Mouse (Mus musculus) gastrocnemius, adult 2 months (tissue): ENCODE results near the gene Traf3ip2. TPM values are rescaled to one million over a fixed set of nuclear protein-coding genes. Genes with fewer than 3 reads are reported as not detected.

Source experiments
- DNase-seq: peaks from one replicate; pipeline ENCODE4 v3.0.0; 2022
- H3K27ac ChIP-seq: fragments of 200-600 bp; 2 replicates; pipeline ENCODE4 v1.8.1; 2022; ENCODE audit warnings: mild to moderate bottlenecking
- H3K4me3 ChIP-seq: fragments of 200-600 bp; 2 replicates; pipeline ENCODE4 v1.8.1; 2022; ENCODE audit warnings: mild to moderate bottlenecking, moderate library complexity
- CTCF ChIP-seq: fragments of 200-600 bp; IDR thresholded peaks from 2 replicates; pipeline ENCODE4 v1.8.1; 2022; ENCODE audit warnings: antibody characterized with exemption, mild to moderate bottlenecking, moderate library complexity
- intact Hi-C: fragments of 180-260 bp; cut with DNase I; formaldehyde crosslinking; loops from one replicate; pipeline ENCODE4 v1.15.1; 2025
- total RNA-seq, 2 experiments: library from RNA; stranded (reverse); gene quantifications; 2 replicates each; pipeline ENCODE4 v1.2.3; 2021

Traf3ip2 gene
- total RNA-seq, 2 experiments from 2014 or later, result 5.5 to 9.0 TPM

DNA sequence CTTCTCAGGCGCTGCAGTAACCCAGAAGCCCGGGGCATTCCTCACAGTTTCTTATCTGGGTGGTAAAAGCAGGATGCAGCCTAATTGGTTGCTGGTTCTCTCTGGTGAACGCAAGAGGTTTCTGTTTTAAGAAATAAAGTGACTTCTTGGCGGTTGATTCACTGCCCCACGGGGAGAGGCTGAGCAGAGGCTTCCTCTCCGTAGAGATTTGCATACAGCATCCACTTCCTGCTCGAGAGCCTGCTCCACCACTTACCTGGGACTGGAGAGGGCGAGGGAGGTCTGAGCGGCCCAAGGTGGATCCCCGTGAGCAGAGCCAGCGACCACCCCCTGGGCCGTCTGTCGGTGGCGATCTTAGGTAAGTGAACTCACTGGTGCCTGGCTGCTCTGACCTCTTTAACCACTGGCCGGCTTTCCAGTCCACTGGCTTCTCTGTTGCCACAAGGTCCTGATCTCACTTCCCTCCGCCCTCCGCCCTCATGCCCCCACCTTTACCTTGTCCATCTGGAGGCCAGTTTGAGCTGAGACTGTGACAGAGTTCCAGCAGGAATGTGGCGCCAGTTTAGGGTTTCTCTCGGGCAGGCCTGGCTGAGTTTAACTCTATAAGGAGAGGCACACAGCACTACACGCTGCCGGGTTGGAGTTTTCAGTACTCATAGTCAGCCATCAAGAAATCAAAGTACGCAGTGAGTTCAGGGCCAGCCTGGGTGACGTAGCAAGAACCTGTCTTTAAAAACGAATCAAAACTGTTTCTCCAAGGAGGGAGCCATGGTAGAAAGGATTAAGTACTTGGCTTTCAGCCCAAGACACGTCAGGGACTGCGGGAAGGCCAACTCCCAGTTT, 476 bp downstream of the Traf3ip2 start:
- H3K4me3 ChIP-seq, result peak overlapping the region; percentile 90
- TF ChIP-seq CTCF, result no peak
- DNase-seq, result peak; percentile 91
- peak overlapping the region; percentile 96 for H3K27ac ChIP-seq
- intact Hi-C loops, result loop anchor here (1.0 kb wide), 1 partner anchor 119 kb away; the partner anchor contains the start of gene Rev3l

DNA sequence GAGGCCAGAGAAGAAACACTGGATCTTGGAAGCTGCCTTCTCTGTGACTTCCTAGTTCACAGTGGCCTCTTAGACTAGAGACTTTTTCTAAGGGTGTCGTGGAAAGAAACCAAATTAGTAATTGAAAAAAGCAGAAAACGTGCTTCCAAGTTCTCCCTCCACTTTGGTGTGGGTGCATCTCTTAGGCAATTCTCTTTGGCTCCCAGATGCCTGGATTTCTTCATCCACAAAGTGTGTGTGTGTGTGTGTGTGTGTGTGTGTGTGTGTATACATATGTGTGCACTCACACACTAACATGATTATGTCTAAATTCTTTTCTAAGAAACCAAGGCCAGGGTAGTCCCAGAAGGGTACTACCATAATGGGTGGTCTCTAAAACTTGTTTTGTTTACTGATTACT, 1.2 kb downstream of the Traf3ip2 start:
- peak overlapping the region; percentile 96 for H3K27ac ChIP-seq
- H3K4me3 ChIP-seq, result peak overlapping the region; percentile 90
- intact Hi-C loops, result loop anchor here (1.0 to 2.0 kb wide), 2 partner anchors 45 to 118 kb away; partner anchors contain the start of gene Rev3l
- TF ChIP-seq CTCF, result no peak
- DNase-seq, result no peak

DNA sequence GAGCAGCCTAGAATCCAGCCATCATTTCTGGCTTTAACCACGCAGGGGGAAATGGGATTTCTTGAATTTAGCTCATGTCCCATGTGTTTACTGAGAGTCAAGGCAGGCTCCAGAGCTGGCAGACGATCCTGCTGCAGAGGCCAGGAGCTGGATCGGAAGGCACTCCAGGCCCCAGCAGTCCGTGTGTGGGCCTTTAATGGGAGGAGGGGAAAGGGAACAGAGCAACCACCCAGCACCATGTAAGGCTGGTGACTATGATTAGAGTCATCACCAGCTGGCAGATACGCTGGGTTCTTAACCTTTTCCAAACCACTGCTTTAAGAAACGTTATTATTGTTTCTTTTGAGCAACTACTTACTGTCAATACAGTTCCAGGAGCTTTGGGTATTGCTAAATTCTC, 1.9 kb downstream of the Traf3ip2 start:
- intact Hi-C loops, result loop anchor here (2.0 kb wide), 1 partner anchor 44 kb away; no protein-coding TSS in a partner anchor
- TF ChIP-seq CTCF, result no peak
- DNase-seq, result peak; percentile 93
- peak overlapping the region; percentile 90 for H3K4me3 ChIP-seq
- peak overlapping the region; percentile 96 for H3K27ac ChIP-seq

DNA sequence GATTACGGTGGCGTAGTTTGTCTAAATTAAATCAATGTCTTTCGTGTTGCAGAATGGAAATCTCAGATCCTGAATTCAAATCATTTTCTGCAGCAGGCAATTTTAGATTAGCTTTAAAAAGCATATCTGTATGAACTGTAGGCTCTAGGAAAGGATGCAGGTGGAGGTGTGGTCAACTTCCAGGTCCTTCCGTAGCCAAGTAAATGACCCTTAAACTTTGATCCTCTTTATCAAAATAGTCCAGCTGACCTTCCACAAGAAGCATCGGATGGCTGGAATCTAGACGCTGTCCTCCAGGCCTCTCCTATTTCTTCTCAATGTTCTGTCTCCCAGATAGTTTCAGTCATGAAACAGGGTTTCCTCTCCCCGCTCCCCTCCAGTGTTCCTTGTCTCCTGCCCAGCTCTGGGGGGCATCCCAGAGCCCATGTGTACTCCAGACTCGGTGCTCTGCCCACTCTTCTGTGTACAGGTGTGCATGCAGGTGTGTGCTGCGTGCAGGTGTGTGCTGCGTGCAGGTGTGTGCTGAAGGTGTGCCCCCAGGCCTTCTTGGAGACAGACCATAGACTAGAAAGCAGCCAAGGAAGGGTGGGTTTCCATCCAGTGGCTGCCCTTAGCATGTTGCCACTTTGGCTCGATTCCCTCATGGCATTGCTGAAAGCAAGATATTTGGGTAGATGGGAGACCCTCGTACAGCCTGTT, 2.9 kb downstream of the Traf3ip2 start:
- intact Hi-C loops, result loop anchor here (2.0 kb wide), 1 partner anchor 43 kb away; no protein-coding TSS in a partner anchor
- Histone ChIP-seq H3K4me3 (peak overlapping the region; percentile 90), H3K27ac (peak overlapping the region; percentile 96)
- no peak for TF ChIP-seq CTCF
- no peak for DNase-seq

DNA sequence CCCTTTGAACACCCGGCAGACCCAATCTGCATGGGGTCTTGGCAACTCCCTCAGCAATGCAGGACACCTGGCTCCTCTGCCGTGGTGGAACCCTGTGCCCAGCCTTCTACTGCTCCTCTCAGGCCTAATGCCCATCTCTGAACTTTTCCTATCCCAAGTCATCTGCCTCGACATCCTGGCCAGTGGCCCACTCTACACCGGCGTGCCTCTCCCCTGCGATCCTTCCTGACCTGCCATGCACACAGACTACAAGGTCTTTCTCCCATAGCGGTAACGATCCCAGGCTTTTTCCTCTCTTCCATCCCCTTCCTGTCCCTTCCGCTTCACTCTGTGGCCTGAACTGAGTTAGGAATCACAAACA, 3.5 kb downstream of the Traf3ip2 start:
- peak overlapping the region; percentile 96 for H3K27ac ChIP-seq
- TF ChIP-seq CTCF, result no peak
- DNase-seq, result no peak
- intact Hi-C loops, result no loop called here
- no peak overlapping the region for H3K4me3 ChIP-seq

DNA sequence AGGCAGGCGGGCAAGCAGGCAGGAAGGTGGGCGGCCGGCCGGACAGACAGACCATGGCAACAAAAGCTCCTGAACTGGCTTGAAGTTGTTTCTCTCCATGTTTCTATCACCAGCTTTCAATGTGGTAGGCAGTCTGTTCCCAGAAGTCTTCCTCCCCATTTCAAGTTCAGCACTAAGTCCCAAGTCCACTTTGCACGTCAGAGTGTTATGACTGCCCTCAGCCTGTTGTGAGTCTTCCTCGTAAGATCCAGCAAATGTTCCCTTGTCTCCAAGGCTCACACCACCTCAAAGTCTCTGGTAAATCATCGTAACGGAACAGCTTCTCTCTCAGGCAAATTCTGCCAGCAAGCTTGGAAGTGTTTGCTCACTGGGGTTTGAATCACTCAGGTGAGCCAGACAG, 3.9 kb downstream of the Traf3ip2 start:
- intact Hi-C loops, result no loop called here
- H3K4me3 ChIP-seq, result no peak overlapping the region
- TF ChIP-seq CTCF, result no peak
- peak overlapping the region; percentile 96; the same call in 1 of the 2 replicates for H3K27ac ChIP-seq
- DNase-seq, result no peak

DNA sequence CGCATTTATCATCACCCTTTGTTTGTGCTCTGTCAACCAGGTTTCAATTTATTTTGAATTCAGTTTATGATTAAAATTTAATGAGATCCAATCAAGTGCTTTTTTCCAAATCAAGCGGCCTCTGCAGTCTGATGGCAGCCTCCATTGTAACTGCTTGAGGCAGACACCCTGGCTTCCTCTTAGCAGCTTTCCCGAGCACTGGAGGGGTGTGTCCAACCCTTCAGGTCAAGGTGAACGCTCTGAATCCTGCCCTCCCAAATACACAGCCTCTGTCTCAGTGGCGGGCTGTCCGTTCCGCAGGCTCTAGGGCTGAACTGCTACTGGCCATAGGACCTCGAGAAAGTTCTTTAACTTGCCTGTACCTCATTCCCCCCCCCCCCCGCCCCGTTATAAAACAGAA, 5.7 kb downstream of the Traf3ip2 start:
- intact Hi-C loops, result no loop called here
- Histone ChIP-seq H3K27ac (no peak overlapping the region), H3K4me3 (no peak overlapping the region)
- DNase-seq, result no peak
- TF ChIP-seq CTCF, result no peak

DNA sequence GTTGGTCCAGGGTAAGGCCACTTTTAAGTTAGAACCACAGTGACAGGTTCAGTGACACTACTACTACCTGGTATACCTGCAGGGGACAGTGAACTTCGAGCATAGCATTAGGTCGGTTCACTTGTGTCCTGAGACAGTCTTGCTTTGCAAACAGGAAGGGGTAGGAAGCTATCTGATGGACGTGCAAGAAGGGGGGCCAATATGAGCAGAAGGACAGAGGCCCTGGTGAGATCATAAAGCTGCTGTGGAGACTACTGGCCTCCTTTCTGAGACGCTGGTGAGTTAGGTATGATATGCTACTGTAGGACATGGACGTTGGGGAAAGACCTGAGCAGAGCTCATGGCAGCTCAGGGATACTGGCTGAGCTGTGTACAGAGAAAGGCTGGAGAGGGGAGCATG, 7.9 kb downstream of the Traf3ip2 start:
- no peak for DNase-seq
- intact Hi-C loops, result no loop called here
- Histone ChIP-seq H3K4me3 (no peak overlapping the region), H3K27ac (no peak overlapping the region)
- no peak for TF ChIP-seq CTCF

DNA sequence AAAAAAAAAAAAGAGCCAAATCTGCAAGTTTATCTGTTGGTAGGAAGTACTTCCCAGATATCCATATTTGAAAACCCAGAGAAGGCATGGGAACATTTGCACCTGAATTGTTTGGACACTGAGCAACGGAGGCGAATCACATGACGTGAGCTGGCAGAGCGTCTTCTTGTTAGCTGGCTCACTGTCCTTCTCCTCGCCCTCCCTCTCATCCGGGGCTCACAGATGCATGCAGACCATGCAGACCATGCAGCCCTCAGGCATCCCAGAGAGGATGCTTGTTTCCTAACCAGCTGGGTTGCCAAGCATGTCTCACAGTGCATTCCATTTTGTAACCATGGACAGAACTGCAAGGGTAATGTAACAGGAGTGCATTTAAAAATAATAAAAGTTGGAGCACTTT, 11.1 kb downstream of the Traf3ip2 start:
- TF ChIP-seq CTCF, result no peak

DNA sequence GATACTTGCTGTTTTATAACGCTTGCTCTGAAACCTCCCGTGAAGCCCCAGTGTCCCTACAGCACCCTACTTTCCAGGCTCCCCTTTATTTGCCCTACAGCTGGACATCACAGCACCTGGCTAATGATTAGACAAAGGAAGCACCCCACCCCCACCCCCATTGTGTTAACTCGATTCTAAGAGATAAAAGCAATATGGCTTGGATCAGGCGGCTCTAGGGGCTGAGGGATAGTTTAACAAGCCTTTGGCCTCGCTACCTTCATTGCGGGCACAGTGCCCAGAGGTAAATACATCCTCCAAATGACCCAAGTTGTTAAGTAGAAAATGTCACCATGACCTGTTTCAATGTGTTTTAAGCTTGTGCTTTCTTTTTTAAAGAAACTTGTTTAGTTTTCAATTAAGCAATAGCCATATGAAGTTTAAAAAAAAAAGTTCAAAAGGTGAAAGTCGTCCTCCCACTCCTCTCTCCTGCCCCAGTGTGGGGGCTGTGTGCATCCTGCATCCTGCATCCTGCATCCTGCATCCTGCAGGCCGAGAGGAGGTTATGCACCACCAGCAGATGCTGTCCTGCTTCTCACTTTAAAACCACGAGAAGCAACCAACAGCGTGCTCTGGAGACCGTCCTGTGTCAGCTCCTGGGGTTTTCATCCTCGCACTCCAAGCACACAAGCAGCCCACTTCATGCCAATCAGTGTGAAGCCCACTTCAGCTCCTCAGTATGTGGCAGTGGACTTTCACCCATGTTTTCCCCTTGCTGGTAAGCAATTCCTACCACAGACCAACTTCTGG, 12.3 kb downstream of the Traf3ip2 start:
- intact Hi-C loops, result no loop called here
- peak overlapping the region; percentile 7; the same call in 1 of the 2 replicates for H3K4me3 ChIP-seq
- no peak for TF ChIP-seq CTCF
- DNase-seq, result no peak
- peak overlapping the region; percentile 83 for H3K27ac ChIP-seq

More for the DNA sequence above, 11.1 kb downstream of the Traf3ip2 start:
- no peak for DNase-seq
- intact Hi-C loops, result no loop called here
- Histone ChIP-seq H3K4me3 (no peak overlapping the region), H3K27ac (peak overlapping the region; percentile 83; the same call in 1 of the 2 replicates)

DNA sequence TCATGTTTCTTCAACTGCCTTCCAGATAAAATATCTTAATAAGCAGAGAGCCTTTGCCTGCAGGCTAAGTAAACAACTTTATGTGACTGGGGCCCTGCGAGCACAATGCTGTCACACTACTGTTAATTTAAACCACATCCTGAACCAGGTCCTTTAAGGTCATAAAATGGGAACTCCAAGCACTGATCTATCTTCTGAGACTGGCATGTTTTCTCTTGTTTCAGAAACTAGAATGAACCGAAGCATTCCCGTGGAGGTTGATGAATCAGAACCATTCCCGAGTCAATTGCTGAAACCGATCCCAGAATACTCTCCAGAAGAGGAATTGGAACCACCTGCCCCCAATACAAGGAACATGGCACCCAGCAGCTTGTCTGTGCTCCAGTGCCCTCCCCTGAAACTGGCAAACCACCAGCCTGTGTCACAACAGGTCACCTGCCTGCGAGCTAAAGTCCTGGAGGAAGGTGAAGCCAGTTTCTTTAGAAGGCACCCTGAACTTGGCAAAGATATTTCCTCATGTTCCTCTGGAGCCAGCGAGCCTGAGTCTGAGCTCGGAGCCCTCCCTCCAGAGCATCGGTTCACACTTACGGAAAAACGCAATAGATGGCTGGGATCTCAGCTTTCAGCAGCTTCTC, 13.0 kb downstream of the Traf3ip2 start:
- intact Hi-C loops, result no loop called here
- H3K27ac ChIP-seq, result peak overlapping the region; percentile 83
- no peak for TF ChIP-seq CTCF
- H3K4me3 ChIP-seq, result peak overlapping the region; percentile 7; the same call in 1 of the 2 replicates
- peak; percentile 80 for DNase-seq

DNA sequence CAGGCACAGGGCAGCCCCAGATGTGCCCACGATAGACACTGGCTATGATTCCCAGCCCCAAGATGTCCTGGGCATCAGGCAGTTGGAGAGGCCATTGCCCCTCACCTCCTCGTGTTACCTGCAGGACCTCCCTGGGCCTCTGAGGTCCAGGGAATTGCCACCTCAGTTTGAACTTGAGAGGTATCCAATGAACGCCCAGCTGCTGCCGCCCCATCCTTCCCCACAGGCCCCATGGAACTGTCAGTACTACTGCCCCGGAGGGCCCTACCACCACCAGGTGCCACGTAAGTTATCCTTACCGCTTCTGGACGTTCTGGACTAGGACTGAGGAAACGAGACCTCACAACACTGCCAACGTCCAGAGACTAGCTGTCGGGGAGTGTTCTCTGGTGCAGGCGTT, 13.6 kb downstream of the Traf3ip2 start:
- Histone ChIP-seq H3K27ac (peak overlapping the region; percentile 83), H3K4me3 (no peak overlapping the region)
- intact Hi-C loops, result no loop called here
- TF ChIP-seq CTCF, result no peak
- no peak for DNase-seq
